Mouse (Mus musculus) gastrocnemius, postnatal 14 days (tissue): ENCODE data around the gene Abcc3. TPM values are rescaled to one million over a fixed set of nuclear protein-coding genes. Genes with fewer than 3 reads are reported as not detected.

Source experiments
- DNase-seq: peaks from one replicate; pipeline ENCODE4 v3.0.0; 2021; ENCODE audit warnings: mixed read lengths
- intact Hi-C: fragments of 180-260 bp; cut with DNase I; formaldehyde crosslinking; loops from one replicate; pipeline ENCODE4 v1.15.1; 2025; ENCODE audit warnings: low total_unique reads
- long read RNA-seq, 2 experiments: library from polyadenylated mRNA; stranded (forward); transcript quantifications; one replicate each; pipeline ENCODE4 v2.0.0; 2021
- total RNA-seq, 2 experiments: library from RNA; stranded (reverse); gene quantifications; 2 replicates each; pipeline ENCODE4 v1.2.3; 2021

Abcc3 gene
- 1 to 10 TPM in 1 of 2 experiments, under 1 TPM in 1; 0.93 to 1.5 TPM for total RNA-seq
- long read RNA-seq, experiment 1, full-length matches to known transcripts: 1 of 1 reads
- long read RNA-seq, experiment 1, partial matches to known transcripts: 0 of 1 reads
- long read RNA-seq, experiment 1, other reads (novel, unspliced or antisense): 0 of 1 reads
- long read RNA-seq, experiment 2, full-length matches to known transcripts: 1 of 1 reads
- long read RNA-seq, experiment 2, partial matches to known transcripts: 0 of 1 reads
- long read RNA-seq, experiment 2, other reads (novel, unspliced or antisense): 0 of 1 reads

DNA sequence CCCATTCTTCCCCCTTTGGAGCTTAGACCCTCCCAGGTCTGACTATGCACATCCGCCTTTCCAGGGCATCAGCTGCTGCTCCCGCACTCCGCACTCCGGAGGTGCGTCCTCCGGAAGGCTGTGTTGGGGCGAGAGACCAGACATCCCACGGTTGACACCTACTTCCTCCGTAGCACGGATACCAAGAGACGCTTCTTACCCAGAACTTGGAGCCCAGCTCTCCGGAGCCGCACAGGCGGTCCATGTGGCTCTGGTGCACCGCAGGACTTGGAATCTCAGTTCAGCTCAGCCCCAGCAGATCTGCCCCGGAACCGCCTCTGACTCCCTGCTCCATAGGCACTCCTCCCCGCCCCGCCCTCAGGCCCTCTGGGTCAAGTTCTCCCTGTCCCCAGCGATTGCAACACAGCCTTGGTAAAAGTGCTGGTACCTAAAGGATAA is at the start of gene Abcc3:
Abcc3 (minus strand) TSS at position 326 of the 438 bp plus-strand sequence.
- DNase-seq: peak; percentile 60
- intact Hi-C loops: loop anchor here (5.0 kb wide), 1 partner anchor 35 kb away; no protein-coding TSS in a partner anchor

- DNase-seq: no peak
- intact Hi-C loops: no loop called here
These were observed 49.0 kb upstream of the Abcc3 start for GRCm38 (mm10) chr11:94441752-94442151.

DNA sequence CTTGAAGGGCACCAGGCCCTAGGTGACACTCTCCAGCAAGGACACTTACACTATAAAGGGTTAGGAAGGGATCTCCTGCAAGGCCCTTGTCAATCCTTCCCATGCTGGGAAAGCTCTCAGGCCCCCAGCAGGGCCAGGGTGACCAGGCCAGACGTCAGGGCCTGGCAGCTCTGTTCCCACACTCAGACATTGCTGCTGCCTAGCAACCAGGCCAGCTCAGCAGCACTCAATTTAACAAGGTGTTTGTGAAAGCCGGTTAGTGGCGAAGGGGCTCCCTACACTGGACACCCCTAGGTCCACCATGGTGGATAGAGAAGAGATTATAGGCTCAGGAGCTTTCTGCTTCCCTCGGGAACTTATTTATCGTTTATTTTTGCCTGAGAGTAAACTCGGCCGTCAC is 48.3 kb upstream of the Abcc3 start:
- no peak for DNase-seq
- intact Hi-C loops: no loop called here

GRCm38 (mm10) chr11:94440421-94440820 is 47.6 kb upstream of the Abcc3 start:
- intact Hi-C loops: no loop called here
- DNase-seq: no peak

GRCm38 (mm10) chr11:94429011-94429651 is 36.3 kb upstream of the Abcc3 start:
- DNase-seq: no peak
- intact Hi-C loops: no loop called here

GRCm38 (mm10) chr11:94428091-94428835 is 35.5 kb upstream of the Abcc3 start:
- DNase-seq: peak; percentile 83
- intact Hi-C loops: no loop called here

DNA sequence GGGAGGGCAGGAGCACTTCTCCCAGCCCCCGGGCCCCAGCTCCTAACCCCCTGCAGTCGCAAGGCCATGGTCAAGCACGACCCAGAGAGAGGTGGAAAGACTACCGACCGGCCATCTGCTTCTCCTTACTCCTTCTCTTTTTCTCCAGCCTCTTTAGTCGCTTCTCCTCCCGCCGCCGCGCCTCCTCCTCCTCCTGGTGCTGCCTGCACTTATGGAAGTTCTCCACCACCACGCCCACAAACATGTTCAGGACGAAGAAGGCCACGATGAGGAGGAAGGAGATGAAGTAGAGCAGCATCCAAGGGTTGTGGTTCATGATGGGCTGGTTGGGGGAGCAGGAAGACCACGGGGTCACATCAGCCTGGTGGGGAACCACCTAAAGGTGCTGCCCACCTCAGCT is 32.9 kb upstream of the Abcc3 start:
- intact Hi-C loops: no loop called here
- no peak for DNase-seq

GRCm38 (mm10) chr11:94425215-94425614 is 32.4 kb upstream of the Abcc3 start:
- no peak for DNase-seq
- intact Hi-C loops: no loop called here

DNA sequence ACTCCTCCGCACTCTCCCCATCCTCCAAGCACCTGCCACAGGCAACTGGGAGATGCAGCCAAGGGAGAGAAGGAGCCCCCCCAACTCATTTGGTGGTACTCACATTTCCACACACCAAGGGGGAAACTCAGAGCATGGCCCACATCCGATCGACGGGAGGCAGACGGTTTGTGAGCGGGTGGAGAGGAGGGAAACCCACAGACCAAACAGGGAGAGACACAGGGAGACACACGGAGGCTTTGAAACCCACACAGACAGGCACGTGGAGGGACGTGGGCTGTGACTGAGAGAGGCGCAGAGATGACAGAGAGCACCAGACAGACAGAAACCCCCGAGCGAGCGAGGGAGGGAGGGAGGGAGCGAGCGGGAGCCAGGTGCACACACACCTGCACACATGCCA is 31.6 kb upstream of the Abcc3 start:
- DNase-seq: no peak
- intact Hi-C loops: loop anchor here (5.0 kb wide), 1 partner anchor 63 kb away; the partner anchor contains the start of gene Spata20

GRCm38 (mm10) chr11:94423855-94424254 is 31.1 kb upstream of the Abcc3 start:
- DNase-seq: no peak
- intact Hi-C loops: loop anchor here (5.0 kb wide), 1 partner anchor 63 kb away; the partner anchor contains the start of gene Spata20

DNA sequence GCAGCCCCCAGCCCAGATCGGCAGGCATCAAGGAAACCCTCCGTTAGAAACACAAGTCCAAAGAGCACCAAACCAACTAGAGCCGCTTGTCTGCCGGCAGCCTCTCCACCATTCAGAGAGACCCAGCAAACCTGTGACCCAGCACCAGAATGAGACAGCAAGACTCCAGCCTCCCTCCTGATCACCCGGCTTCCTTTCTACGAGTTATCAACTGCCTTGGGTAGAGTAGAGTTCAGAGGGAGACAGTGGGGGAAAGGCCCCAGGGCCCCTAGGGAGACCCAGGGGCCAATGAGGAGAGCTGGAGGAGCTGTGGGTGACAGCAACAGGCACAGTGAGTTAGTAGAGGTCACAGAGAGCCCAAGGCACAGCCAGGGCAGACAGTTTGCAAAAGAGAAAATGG is 28.2 kb upstream of the Abcc3 start:
- DNase-seq: no peak
- intact Hi-C loops: loop anchor here (5.0 kb wide), 1 partner anchor 66 kb away; the partner anchor contains the start of gene Spata20

GRCm38 (mm10) chr11:94420325-94420724 is 27.5 kb upstream of the Abcc3 start:
- DNase-seq: no peak

GRCm38 (mm10) chr11:94419004-94419727 is 26.4 kb upstream of the Abcc3 start:
- no peak for DNase-seq
- intact Hi-C loops: no loop called here

More at GRCm38 (mm10) chr11:94420325-94420724, 27.5 kb upstream of the Abcc3 start:
- intact Hi-C loops: loop anchor here (5.0 kb wide), 1 partner anchor 67 kb away; the partner anchor contains the start of gene Spata20

DNA sequence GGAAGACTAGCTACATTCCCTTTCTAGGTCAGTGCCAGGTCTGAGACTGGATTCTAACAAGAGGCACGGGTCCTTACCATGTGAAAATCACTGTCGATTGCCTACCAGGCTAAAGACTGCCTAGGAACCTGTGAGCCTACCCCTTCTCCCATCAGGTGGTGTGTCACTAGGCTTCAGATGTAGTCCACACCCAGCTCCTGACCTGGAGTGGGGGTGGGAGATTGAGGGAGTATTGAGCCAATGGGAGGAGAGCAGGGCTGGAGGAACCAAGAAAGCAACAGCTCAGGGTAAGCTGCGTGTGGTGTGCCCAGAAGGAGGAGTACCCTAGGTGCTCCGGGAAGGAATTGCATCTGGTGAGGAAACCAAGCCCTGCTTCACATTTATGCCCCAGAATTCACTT is 21.2 kb upstream of the Abcc3 start:
- no peak for DNase-seq
- intact Hi-C loops: no loop called here

DNA sequence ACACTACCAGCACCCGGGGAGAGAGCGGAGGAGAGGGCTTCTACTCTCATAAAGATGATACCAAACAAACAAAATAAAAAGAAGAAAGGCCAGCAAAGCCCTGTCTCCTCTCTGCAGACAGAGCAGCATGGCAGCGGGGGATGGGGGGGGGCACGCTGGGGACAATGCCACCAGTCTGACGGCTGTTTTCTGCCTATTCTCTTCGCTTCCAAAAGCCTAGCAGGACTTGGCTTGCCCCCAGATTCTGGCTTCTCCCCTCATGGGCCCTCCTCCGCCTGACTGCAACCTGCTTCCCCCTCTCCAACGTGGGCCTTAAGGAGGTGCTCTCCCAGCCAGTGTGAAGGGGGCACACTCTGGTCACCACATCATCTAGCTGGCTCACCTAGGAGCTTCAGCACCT is 20.7 kb upstream of the Abcc3 start:
- no peak for DNase-seq
- intact Hi-C loops: no loop called here

- intact Hi-C loops: no loop called here
- DNase-seq: no peak
These were observed 20.2 kb upstream of the Abcc3 start for GRCm38 (mm10) chr11:94412998-94413469.

DNA sequence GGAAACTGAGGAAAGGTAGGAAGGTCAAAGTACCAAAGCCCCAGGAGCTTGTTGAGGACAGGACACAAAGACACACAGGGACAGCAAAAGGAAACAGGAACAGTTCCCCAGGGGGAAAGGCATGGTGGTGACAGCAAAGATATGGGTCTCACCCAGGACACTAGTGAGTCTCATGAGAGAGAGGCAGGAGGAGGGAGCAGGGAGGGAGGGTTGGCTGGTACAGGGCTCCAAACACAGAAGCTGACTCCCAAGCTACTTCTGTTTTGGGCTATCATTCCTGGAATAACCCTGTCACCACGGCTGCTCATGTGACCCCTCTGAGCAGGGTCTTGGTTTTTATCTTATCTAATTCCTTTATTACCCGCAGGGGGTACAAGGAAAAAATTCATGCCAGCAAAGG is 19.8 kb upstream of the Abcc3 start:
- no peak for DNase-seq
- intact Hi-C loops: no loop called here

DNA sequence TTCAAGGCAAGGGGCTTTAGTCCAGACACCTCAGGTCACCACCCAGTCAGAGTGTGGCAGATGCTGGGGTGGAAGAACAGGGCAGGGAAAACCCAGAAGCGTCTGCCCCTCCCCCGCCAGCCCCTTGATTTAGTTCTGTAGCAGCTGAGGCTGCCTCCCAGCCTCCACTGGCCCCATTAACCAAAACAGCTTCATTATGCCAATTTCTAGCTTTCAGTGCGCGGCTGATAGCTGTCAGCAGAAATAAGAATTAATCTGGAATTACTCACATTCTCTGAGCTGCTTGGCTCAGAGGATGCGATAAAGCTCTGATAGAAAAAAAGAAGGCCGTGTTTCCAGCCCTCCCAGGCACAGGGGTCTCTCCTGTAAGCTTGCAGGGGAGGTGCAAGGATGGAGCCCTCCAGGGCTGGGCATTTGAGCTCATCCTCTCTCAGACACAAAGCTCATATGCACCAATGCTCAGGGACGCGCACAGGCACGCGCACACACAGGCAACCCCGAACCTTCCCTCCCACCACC is 15.1 kb upstream of the Abcc3 start:
- no peak for DNase-seq
- intact Hi-C loops: no loop called here

DNA sequence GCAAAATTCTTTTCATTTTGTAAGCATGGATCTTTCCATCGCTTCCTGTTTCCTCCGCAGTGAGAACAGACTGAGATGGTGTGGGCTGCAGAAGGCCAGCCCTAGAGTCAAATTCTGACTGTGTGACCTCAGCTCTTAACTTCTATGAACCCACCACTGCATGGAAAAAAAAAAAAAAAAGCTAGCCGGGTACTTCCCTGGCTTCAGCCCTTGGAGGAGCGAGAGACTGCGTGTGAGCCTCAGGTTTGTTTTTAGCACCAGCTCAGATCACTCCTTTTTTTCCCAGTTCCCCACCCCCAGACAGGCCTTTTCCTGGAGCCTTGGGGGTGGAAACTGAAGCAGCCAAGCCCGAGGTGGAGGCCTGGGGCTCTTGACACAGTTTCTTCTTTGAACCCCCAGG is 12.6 kb upstream of the Abcc3 start:
- intact Hi-C loops: loop anchor here (2.0 kb wide), 1 partner anchor 65 kb away; no protein-coding TSS in a partner anchor
- no peak for DNase-seq
